In genomic region chr3:117163046-117163445, GRCm38 (mm10) we compare ENCODE assay signal across 17 mouse cellular contexts.
DNase-seq lines count a peak whose midpoint lies in the region; ATAC-seq and TF ChIP-seq lines count a peak whose summit lies in the region.
"Had no signal": no experiment of that assay in that cellular context is flagged by ENCODE, and none has a peak within 500 bp of the region (broad histone marks: within the 10 kb centered on the region; RNA-seq: fewer than 3 reads in every experiment).

No protein-coding gene starts in this region.

- H3K27ac ChIP-seq in forebrain, postnatal 0 days (ENCODE audit: low read depth, low read length): no peak overlapping the region
- no peak overlapping the region for H3K27ac ChIP-seq in forebrain, embryonic 15.5 days (replicated peaks)
- no peak overlapping the region for H3K27ac ChIP-seq in lung, embryonic 14.5 days (ENCODE audit: low read depth)
- no peak overlapping the region for H3K27ac ChIP-seq in embryonic facial prominence, embryonic 11.5 days (replicated peaks; ENCODE audit: low read depth, low read length)
- H3K27ac ChIP-seq in limb, embryonic 14.5 days (replicated peaks; ENCODE audit: low read depth, low read length): no peak overlapping the region
- H3K27ac ChIP-seq in kidney, embryonic 14.5 days (ENCODE audit: low read depth, low read length): no peak overlapping the region
- H3K27ac ChIP-seq: embryonic facial prominence, embryonic 13.5 days; midbrain, embryonic 13.5 days; stomach, embryonic 15.5 days had no signal

- TF ChIP-seq CTCF in forebrain, postnatal 0 days (IDR thresholded peaks at IDR 0.05; ENCODE audit: low read depth): no peak
- TF ChIP-seq CTCF in lung, embryonic 14.5 days (IDR thresholded peaks at IDR 0.05; ENCODE audit: low read depth): no peak

- no peak overlapping the region for H3K4me3 ChIP-seq in forebrain, postnatal 0 days (ENCODE audit: low read depth, low read length)
- no peak overlapping the region for H3K4me3 ChIP-seq in forebrain, embryonic 15.5 days
- H3K4me3 ChIP-seq in lung, embryonic 14.5 days (ENCODE audit: low read depth, low read length): no peak overlapping the region
- no peak overlapping the region for H3K4me3 ChIP-seq in embryonic facial prominence, embryonic 11.5 days (ENCODE audit: low read depth, low read length)
- H3K4me3 ChIP-seq in limb, embryonic 14.5 days (replicated peaks; ENCODE audit: low read length): no peak overlapping the region
- H3K4me3 ChIP-seq in kidney, embryonic 14.5 days (ENCODE audit: low read length): no peak overlapping the region
- H3K4me3 ChIP-seq: embryonic facial prominence, embryonic 13.5 days; midbrain, embryonic 13.5 days; stomach, embryonic 15.5 days had no signal

- no peak overlapping the region for H3K9ac ChIP-seq in forebrain, postnatal 0 days
- H3K9ac ChIP-seq in forebrain, embryonic 15.5 days (replicated peaks): no peak overlapping the region
- no peak overlapping the region for H3K9ac ChIP-seq in lung, embryonic 14.5 days
- H3K9ac ChIP-seq in embryonic facial prominence, embryonic 11.5 days (replicated peaks; ENCODE audit: low read length): no peak overlapping the region
- no peak overlapping the region for H3K9ac ChIP-seq in limb, embryonic 14.5 days (ENCODE audit: low read depth, low read length, severe bottlenecking)
- no peak overlapping the region for H3K9ac ChIP-seq in kidney, embryonic 14.5 days (ENCODE audit: low read depth, low read length)
- H3K9ac ChIP-seq: embryonic facial prominence, embryonic 13.5 days; midbrain, embryonic 13.5 days; stomach, embryonic 15.5 days had no signal

- TF ChIP-seq POLR2A in limb, embryonic 14.5 days (IDR thresholded peaks at IDR 0.05; ENCODE audit: borderline replicate concordance, extremely low read depth, insufficient read depth, insufficient read length): no peak

- H3K4me1 ChIP-seq in forebrain, postnatal 0 days (ENCODE audit: insufficient read depth): no peaks in the 10 kb centered on the region
- 0 out of 2 replicates have a peak, but pooled peaks cover 2% of the 10 kb centered on the region for H3K4me1 ChIP-seq in forebrain, embryonic 15.5 days
- H3K4me1 ChIP-seq in lung, embryonic 14.5 days (ENCODE audit: insufficient read depth): no peaks in the 10 kb centered on the region
- H3K4me1 ChIP-seq in embryonic facial prominence, embryonic 11.5 days (ENCODE audit: control insufficient read depth, insufficient read depth, low read length): no peaks in the 10 kb centered on the region
- H3K4me1 ChIP-seq in limb, embryonic 14.5 days (ENCODE audit: control insufficient read depth, insufficient read depth, low read length): peaks cover 7% of the 10 kb centered on the region; the same call in 1 of the 2 replicates
- no peaks in the 10 kb centered on the region for H3K4me1 ChIP-seq in kidney, embryonic 14.5 days (ENCODE audit: control insufficient read depth, insufficient read depth, low read length)
- H3K4me1 ChIP-seq: midbrain, embryonic 13.5 days; stomach, embryonic 15.5 days had no signal

- no peak overlapping the region for H3K4me2 ChIP-seq in forebrain, postnatal 0 days (ENCODE audit: low read depth)
- no peak overlapping the region for H3K4me2 ChIP-seq in forebrain, embryonic 15.5 days (replicated peaks)
- H3K4me2 ChIP-seq in lung, embryonic 14.5 days: no peak overlapping the region
- H3K4me2 ChIP-seq in embryonic facial prominence, embryonic 11.5 days (ENCODE audit: low read depth, low read length): no peak overlapping the region
- no peak overlapping the region for H3K4me2 ChIP-seq in limb, embryonic 14.5 days (replicated peaks; ENCODE audit: low read depth, low read length, severe bottlenecking)
- H3K4me2 ChIP-seq in kidney, embryonic 14.5 days (replicated peaks; ENCODE audit: low read depth, low read length): no peak overlapping the region
- H3K4me2 ChIP-seq: embryonic facial prominence, embryonic 13.5 days; midbrain, embryonic 13.5 days; stomach, embryonic 15.5 days had no signal

- peak; percentile 50; the same call in 1 of the 2 replicates for ATAC-seq in forebrain, postnatal 0 days
- no peak for ATAC-seq in forebrain, embryonic 15.5 days (replicated peaks)
- ATAC-seq in lung, embryonic 14.5 days (ENCODE audit: insufficient read depth): peak; percentile 52; the same call in 1 of the 2 replicates
- ATAC-seq in embryonic facial prominence, embryonic 11.5 days (replicated peaks; ENCODE audit: insufficient number of reproducible peaks, low FRiP score, low TSS enrichment, low read depth): no peak; the same call in 1 of the 2 replicates
- ATAC-seq in limb, embryonic 14.5 days (ENCODE audit: low FRiP score, low read depth): 0 out of 2 replicates have a peak, but pooled peaks have one; percentile 12
- no peak for ATAC-seq in kidney, embryonic 14.5 days (ENCODE audit: low FRiP score, low TSS enrichment)
- ATAC-seq: midbrain, embryonic 13.5 days had no signal

- H3K9me3 ChIP-seq in forebrain, postnatal 0 days (ENCODE audit: low read length): no peaks in the 10 kb centered on the region
- H3K9me3 ChIP-seq in forebrain, embryonic 15.5 days: no peaks in the 10 kb centered on the region
- H3K9me3 ChIP-seq in lung, embryonic 14.5 days (ENCODE audit: low read depth, low read length): no peaks in the 10 kb centered on the region
- no peaks in the 10 kb centered on the region for H3K9me3 ChIP-seq in embryonic facial prominence, embryonic 11.5 days (replicated peaks; ENCODE audit: control insufficient read depth, low read length)
- H3K9me3 ChIP-seq in limb, embryonic 14.5 days (ENCODE audit: control insufficient read depth, low read length): no peaks in the 10 kb centered on the region
- H3K9me3 ChIP-seq in kidney, embryonic 14.5 days (ENCODE audit: control insufficient read depth, low read length): no peaks in the 10 kb centered on the region
- H3K9me3 ChIP-seq: embryonic facial prominence, embryonic 13.5 days; midbrain, embryonic 13.5 days; stomach, embryonic 15.5 days had no signal

- DNase-seq in forebrain, postnatal 0 days: no peak
- DNase-seq in lung, embryonic 14.5 days: peak; percentile 13
- DNase-seq in lung, postnatal 25 days (ENCODE audit: low spot score): no peak
- DNase-seq in embryonic facial prominence, embryonic 11.5 days (ENCODE audit: low spot score): peak; percentile 42
- DNase-seq in limb, embryonic 14.5 days (ENCODE audit: low spot score): peak; percentile 20
- DNase-seq in urinary bladder, postnatal 25 days (ENCODE audit: low spot score): no peak
- DNase-seq: cerebellum, adult 8-10 months; gastrocnemius, postnatal 25 days; kidney, adult 11 months; kidney, postnatal 36 days; lung, postnatal 14 days; thymus, postnatal 4 days had no signal

- WGBS in forebrain, postnatal 0 days: 10% methylated on average over 1 of the region's 1 CpGs
- WGBS in forebrain, embryonic 15.5 days: 19% methylated on average over 1 of the region's 1 CpGs
- 21% methylated on average over 1 of the region's 1 CpGs for WGBS in lung, embryonic 14.5 days
- WGBS in embryonic facial prominence, embryonic 11.5 days: 25% methylated on average over 1 of the region's 1 CpGs
- WGBS in limb, embryonic 14.5 days: 20% methylated on average over 1 of the region's 1 CpGs
- 76% methylated on average over 1 of the region's 1 CpGs for WGBS in kidney, embryonic 14.5 days

- H3K27me3 ChIP-seq in forebrain, postnatal 0 days (ENCODE audit: insufficient read depth, low read length): no peaks in the 10 kb centered on the region
- H3K27me3 ChIP-seq in forebrain, embryonic 15.5 days: no peaks in the 10 kb centered on the region
- H3K27me3 ChIP-seq in lung, embryonic 14.5 days (ENCODE audit: insufficient read depth, low read length): no peaks in the 10 kb centered on the region
- H3K27me3 ChIP-seq in embryonic facial prominence, embryonic 11.5 days (ENCODE audit: control insufficient read depth, insufficient read depth, low read length): no peaks in the 10 kb centered on the region
- no peaks in the 10 kb centered on the region for H3K27me3 ChIP-seq in limb, embryonic 14.5 days (ENCODE audit: control insufficient read depth, insufficient read depth, low read length)
- no peaks in the 10 kb centered on the region for H3K27me3 ChIP-seq in kidney, embryonic 14.5 days (ENCODE audit: control insufficient read depth, insufficient read depth, low read length)
- H3K27me3 ChIP-seq: embryonic facial prominence, embryonic 13.5 days; midbrain, embryonic 13.5 days; stomach, embryonic 15.5 days had no signal

- H3K36me3 ChIP-seq in forebrain, postnatal 0 days (ENCODE audit: insufficient read depth): no peaks in the 10 kb centered on the region
- H3K36me3 ChIP-seq in forebrain, embryonic 15.5 days: no peaks in the 10 kb centered on the region
- H3K36me3 ChIP-seq in lung, embryonic 14.5 days (ENCODE audit: insufficient read depth): no peaks in the 10 kb centered on the region
- no peaks in the 10 kb centered on the region for H3K36me3 ChIP-seq in embryonic facial prominence, embryonic 11.5 days (replicated peaks; ENCODE audit: control insufficient read depth, insufficient read depth, low read depth, low read length)
- no peaks in the 10 kb centered on the region for H3K36me3 ChIP-seq in limb, embryonic 14.5 days (ENCODE audit: control insufficient read depth, insufficient read depth, low read length)
- no peaks in the 10 kb centered on the region for H3K36me3 ChIP-seq in kidney, embryonic 14.5 days (ENCODE audit: control insufficient read depth, insufficient read depth, low read length)
- H3K36me3 ChIP-seq: embryonic facial prominence, embryonic 13.5 days; midbrain, embryonic 13.5 days; stomach, embryonic 15.5 days had no signal

Comparison
In these comparisons a context has a peak if more than half of its experiments do, and no peak if none do; other contexts are left out.
1. ATAC-seq: peak in forebrain, postnatal 0 days (single experiment), lung, embryonic 14.5 days (single experiment) and limb, embryonic 14.5 days (single experiment); none in forebrain, embryonic 15.5 days (single experiment), embryonic facial prominence, embryonic 11.5 days (single experiment) and kidney, embryonic 14.5 days (single experiment).
2. DNase-seq: peak in lung, embryonic 14.5 days (single experiment), embryonic facial prominence, embryonic 11.5 days (single experiment) and limb, embryonic 14.5 days (single experiment); none in forebrain, postnatal 0 days (single experiment), lung, postnatal 25 days (single experiment) and urinary bladder, postnatal 25 days (single experiment).